Mouse (Mus musculus) bone marrow macrophage, adult 2 months (primary cell): ENCODE measurements around the gene Polr3e. TPM values are rescaled to one million over a fixed set of nuclear protein-coding genes. Genes with fewer than 3 reads are reported as not detected.
"Not testable (repeated sequence)": the region's sequence is repeated elsewhere in the genome, so short reads cannot be mapped to it uniquely, and the experiment has no call there.

Experiments
- H3K27ac ChIP-seq: 2 replicates; pipeline ENCODE4 v1.5.1; 2012; ENCODE audit warnings: low read depth, low read length; ENCODE audit not compliant: insufficient read depth
- H3K4me1 ChIP-seq: 2 replicates; pipeline ENCODE4 v1.6.1; 2012; ENCODE audit warnings: low read length; ENCODE audit not compliant: control insufficient read depth, insufficient read depth
- H3K4me3 ChIP-seq: 2 replicates; pipeline ENCODE4 v1.5.1; 2012; ENCODE audit warnings: mild to moderate bottlenecking, low read length, moderate library complexity; ENCODE audit not compliant: insufficient read depth
- CTCF ChIP-seq: IDR thresholded peaks from 2 replicates; pipeline ENCODE4 v1.5.1; 2012; ENCODE audit warnings: low read depth, mild to moderate bottlenecking, low read length, moderate library complexity
- POLR2A ChIP-seq: IDR thresholded peaks from 2 replicates; pipeline ENCODE4 v1.6.1; 2012; ENCODE audit warnings: mild to moderate bottlenecking, low read depth, low read length, borderline replicate concordance
- polyA plus RNA-seq: library from polyadenylated mRNA; stranded (reverse); fragments of >200 nt; gene quantifications from 2 replicates; pipeline ENCODE4 v1.2.4, GENCODE M21; 2012; ENCODE audit not compliant: missing spikeins, insufficient read depth, insufficient read length

Polr3e gene
- polyA plus RNA-seq, 1 experiment = 9.3 TPM

DNA sequence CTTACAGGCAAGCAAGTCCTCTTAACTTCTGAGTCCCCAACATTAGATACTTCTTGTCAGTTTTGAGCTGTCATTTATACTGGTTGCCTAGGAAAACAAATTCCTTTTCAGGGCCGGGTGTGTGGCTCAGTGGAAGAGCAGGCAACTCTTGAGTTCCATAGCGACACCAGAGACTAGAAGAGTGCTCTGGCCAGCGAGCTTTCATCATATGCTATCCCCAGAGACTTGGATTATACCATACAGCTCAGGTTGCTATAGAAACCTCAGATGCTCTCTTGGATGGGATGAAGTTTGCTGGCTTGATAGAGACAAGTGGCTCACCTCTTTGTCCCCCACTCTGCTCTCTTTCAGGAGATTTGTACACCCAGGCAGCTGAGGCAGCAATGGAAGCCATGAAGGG is 14.6 kb upstream of the Polr3e start:
- TF ChIP-seq CTCF = no peak
- no peak for TF ChIP-seq POLR2A
- Histone ChIP-seq H3K4me3 (no peak overlapping the region), H3K27ac (no peak overlapping the region), H3K4me1 (peaks cover 11% of the 10 kb centered on the region)

DNA sequence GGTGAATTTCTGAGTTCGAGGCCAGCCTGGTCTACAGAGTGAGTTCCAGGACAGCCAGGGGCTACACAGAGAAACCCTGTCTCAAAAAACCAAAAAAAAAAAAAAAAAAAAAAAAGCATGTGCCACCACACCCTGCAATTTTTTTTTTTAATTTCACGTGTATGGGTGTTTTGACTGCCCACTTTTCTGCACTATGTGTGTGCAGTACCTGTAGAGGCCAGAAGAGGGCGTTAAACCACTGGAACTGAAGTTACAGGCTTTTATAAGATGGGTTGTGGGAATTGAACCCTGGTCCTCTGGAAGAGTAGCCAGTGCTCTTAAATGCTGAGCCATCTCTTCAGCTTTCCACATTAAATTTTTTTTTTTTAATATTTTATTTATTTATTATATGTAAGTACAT is 7.4 kb upstream of the Polr3e start:
- not testable (repeated sequence) for H3K4me1 ChIP-seq

DNA sequence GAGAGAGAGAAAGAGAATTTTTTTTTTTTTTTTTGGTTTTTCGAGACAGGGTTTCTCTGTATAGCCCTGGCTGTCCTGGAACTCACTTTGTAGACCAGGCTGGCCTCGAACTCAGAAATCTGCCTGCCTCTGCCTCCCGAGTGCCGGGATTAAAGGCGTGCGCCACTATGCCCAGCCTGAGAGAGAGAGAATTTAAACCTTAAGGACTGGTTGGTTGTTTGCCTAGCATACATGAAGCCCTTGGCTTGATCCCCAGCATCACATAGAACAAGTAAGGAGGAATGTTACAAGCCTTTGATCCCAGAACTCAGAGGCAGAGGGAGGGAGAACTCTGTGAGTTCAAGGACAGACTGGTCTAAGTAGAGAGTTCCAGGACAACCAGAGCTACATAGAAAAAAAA is 6.3 kb upstream of the Polr3e start:
- H3K4me1 ChIP-seq, H3K4me3 ChIP-seq, H3K27ac ChIP-seq: not testable (repeated sequence)

More for the DNA sequence above, 7.4 kb upstream of the Polr3e start:
- H3K27ac ChIP-seq, H3K4me3 ChIP-seq: not testable (repeated sequence)

DNA sequence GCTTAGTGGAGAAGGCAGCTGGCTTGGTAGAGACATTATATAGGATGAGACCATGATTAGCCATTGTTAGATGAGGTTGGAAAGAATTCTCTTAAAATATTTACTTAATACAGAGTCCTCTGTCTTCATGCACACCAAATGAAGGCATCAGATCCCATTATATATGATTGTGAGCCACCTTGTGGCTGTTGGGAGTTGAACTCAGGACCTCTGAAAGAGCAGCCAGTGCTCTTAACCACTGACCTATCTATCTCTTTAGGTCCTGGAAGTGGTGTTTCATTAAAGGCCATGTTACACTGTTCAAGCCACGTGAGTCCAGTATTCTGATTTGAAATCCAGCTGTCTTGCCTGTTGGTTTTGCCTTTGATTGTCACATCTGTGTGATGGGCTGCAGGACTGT is 4.2 kb upstream of the Polr3e start:
- Histone ChIP-seq H3K27ac (no peak overlapping the region), H3K4me1 (no peaks in the 10 kb centered on the region), H3K4me3 (no peak overlapping the region)
- no peak for TF ChIP-seq POLR2A
- no peak for TF ChIP-seq CTCF

DNA sequence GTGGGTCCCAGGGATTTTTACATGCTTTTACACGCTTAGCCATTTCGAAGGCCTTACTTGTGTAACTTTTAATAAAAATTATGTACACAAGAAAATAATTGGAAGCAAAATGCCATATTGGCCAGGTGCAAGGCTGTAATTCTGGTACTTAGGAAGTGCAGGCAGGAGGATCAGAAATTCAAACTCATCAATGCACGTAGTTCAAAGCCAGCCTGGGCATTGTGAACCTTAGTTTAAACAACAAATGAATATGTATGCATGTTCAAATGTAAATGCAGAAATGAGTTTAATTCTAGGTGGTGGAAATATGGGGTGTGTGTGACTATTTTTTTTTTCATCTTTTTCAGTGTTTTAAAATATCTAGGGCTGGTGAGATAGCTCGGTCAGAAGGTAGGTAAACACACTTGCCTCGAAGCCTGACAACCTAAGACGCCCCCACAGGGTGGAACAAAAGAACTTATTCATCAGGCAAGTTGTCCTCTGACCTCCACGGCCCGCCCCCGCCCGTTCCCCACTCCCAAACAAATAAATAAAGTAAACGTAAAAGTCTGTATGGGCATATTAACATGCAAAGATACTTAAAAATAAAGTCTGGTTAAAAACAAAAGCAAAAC is 1.2 kb upstream of the Polr3e start:
- no peak for TF ChIP-seq CTCF
- Histone ChIP-seq H3K27ac (no peak overlapping the region), H3K4me1 (peaks cover 9% of the 10 kb centered on the region; the same call in 1 of the 2 replicates), H3K4me3 (no peak overlapping the region)

DNA sequence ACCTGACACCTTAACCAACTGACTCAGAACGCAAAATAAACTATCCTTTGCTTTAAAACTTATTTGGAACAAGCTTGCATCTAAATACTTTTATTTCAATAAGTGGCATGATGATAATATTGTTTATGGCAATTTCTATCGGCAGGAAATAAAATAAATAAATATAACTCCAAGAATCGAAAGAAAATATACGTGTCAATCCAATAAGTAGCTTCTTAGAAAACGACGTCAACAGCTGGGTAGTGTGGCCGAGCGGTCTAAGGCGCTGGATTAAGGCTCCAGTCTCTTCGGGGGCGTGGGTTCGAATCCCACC is 309 bp upstream of the Polr3e start:
- Histone ChIP-seq H3K4me3 (peak overlapping the region; percentile 56), H3K27ac (no peak overlapping the region), H3K4me1 (peaks cover 9% of the 10 kb centered on the region; the same call in 1 of the 2 replicates)
- TF ChIP-seq POLR2A (no peak), CTCF (no peak)

DNA sequence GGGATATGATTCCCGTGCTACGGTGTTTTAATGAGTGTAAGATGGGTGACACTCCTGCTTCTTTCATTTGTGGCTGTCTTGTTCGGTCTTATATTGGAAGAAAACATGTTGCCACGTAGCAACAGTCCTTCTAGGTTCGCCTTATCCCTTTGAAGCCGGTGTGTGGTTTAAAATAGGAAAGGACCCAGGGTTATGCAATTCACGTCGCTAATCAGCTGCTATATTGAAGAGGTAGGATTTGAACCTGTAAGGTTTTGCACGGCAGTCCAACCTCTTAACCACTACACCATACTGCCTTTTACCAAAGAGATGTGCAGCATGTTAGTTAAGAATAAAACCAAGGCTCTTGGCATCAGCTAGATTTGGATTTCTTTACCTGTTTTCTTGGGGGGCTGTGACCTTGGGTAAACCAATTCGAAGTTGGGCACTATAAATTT is 1.0 kb downstream of the Polr3e start:
- Histone ChIP-seq H3K4me1 (peaks cover 9% of the 10 kb centered on the region; the same call in 1 of the 2 replicates), H3K4me3 (peak overlapping the region; percentile 99), H3K27ac (peak overlapping the region; percentile 79)
- TF ChIP-seq CTCF = no peak
- no peak for TF ChIP-seq POLR2A

DNA sequence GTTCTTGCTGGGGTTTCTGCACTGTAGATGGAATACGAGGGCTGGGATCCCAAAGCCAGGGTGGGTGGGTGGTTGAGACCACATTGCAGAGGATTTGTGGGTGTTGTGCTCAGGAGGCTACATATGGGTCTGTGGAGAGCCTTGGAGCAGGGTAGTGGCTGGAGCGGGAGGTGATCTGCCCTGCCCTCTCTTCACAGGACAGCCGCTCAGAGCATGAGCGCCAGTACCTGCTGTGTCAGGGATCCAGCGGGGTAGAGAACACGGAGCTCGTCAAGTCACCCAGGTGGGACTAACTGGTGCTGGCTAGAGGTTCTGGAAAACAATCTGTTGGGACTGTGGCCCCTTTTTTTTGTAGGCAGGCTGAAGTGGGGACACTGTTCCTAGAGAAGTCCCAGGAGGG is 15.6 kb downstream of the Polr3e start:
- Histone ChIP-seq H3K4me3 (no peak overlapping the region), H3K27ac (no peak overlapping the region), H3K4me1 (no peaks in the 10 kb centered on the region)
- TF ChIP-seq CTCF (no peak), POLR2A (no peak)

DNA sequence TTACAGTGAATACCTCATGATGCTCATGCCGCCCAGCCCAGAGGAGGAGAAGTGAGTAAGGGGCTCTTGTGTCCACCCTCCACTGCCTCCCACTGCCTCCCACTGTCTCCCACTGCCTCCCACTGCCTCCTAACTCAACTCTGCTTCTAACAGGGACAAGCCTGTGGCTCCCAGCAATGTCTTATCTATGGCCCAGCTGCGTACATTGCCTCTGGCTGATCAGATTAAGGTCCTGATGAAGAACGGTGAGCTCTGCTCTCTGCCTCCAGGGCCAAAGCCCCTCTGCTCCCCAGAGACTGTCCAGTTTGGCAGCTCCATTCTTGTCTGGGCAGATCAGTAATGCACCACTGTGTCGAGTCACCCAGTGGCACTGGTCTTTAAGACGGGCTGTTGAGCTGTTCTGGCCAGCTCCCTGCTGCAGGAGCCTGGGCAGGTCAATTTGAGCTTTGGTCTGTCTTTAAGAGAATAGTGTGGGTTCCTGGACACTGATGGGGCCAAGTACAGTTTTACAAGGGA is 16.2 kb downstream of the Polr3e start:
- H3K4me3 ChIP-seq = no peak overlapping the region
- no peak for TF ChIP-seq CTCF
- no peak for TF ChIP-seq POLR2A
- no peak overlapping the region for H3K27ac ChIP-seq
- no peaks in the 10 kb centered on the region for H3K4me1 ChIP-seq

DNA sequence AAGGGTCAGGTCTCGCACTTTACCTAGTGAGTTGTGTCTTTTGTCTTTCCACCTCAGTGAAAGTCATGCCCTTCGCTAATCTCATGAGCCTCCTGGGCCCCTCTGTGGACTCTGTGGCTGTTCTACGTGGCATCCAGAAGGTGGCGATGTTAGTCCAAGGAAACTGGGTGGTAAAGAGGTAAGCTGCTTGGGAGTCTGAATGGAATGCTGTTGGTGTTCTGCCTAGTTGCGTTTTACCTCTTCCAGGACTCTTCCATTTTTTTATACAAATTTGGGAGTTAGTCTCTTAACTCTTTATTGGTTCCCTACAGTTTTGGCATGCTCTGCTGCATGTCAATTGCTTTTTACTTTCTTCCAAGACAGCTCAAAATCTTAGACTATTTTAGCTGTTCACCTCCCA is 17.2 kb downstream of the Polr3e start:
- Histone ChIP-seq H3K4me3 (no peak overlapping the region), H3K4me1 (no peaks in the 10 kb centered on the region), H3K27ac (no peak overlapping the region)
- TF ChIP-seq POLR2A (no peak), CTCF (peak; percentile 68)

DNA sequence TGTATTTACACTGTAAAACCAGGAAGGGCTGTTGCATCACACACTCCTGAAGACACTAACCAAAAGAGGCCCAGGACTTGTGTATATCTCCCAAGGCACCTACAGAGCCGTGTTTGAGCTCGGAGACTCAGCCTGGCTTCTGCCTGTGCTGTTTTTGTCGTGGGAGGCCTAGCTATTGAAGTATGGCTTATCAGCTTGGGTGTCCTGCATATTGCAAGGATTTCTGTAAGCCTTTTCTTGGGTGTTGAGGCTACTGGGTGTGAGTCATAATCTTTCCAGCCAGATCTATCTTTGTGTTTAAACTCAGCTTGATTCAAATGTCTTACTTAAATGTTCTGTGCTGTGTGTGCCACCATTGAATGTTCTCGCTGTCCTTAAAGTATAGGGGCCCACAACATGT is 19.0 kb downstream of the Polr3e start:
- no peak for TF ChIP-seq CTCF
- TF ChIP-seq POLR2A = no peak
- H3K27ac ChIP-seq = no peak overlapping the region
- no peaks in the 10 kb centered on the region for H3K4me1 ChIP-seq
- H3K4me3 ChIP-seq = no peak overlapping the region

DNA sequence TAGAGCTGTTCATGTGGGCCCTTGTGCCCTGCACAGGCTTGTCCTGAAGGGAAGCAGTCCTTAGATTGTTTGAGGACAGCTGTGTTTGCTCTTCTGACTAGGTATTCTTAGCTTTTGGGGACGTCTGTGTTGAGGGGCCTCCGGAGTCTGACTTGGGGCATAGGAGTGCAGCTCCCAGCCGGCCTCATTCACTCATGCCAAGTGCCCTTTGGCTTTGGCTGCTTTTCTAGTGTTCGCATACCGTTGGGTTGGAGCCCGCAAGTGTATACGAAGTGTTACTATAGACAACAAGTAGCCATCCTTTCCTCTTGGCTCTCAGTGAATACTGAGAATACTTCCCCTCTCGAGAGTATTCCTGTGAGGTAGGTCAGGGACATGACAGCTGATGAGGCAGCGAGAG is 20.7 kb downstream of the Polr3e start:
- H3K4me1 ChIP-seq = no peaks in the 10 kb centered on the region
- no peak overlapping the region for H3K27ac ChIP-seq
- H3K4me3 ChIP-seq = no peak overlapping the region
- TF ChIP-seq POLR2A (no peak), CTCF (no peak)
